Mouse (Mus musculus) thymus, adult 2 months (tissue): ENCODE data around the gene Spaca6. TPM values are rescaled to one million over a fixed set of nuclear protein-coding genes. Genes with fewer than 3 reads are reported as not detected.
A peak's percentile ranks its signal among the peaks of the same experiment; 100 is the strongest.

Experiments used
- DNase-seq: peaks from one replicate; pipeline ENCODE4 v3.0.0; 2021
- H3K27ac ChIP-seq: fragments of 200-500 bp; 2 replicates; pipeline ENCODE4 v1.5.1; 2012; ENCODE audit warnings: low read length, control low read depth; ENCODE audit not compliant: control insufficient read depth, insufficient read depth
- H3K27me3 ChIP-seq: fragments of 200-500 bp; 2 replicates; pipeline ENCODE4 v1.6.1; 2012; ENCODE audit warnings: mild to moderate bottlenecking, low read length, moderate library complexity, mixed read lengths; ENCODE audit not compliant: control insufficient read depth, insufficient read depth
- H3K36me3 ChIP-seq: fragments of 200-500 bp; 2 replicates; pipeline ENCODE4 v1.6.1; 2012; ENCODE audit warnings: mild to moderate bottlenecking, low read length, moderate library complexity; ENCODE audit not compliant: control insufficient read depth, insufficient read depth
- H3K4me1 ChIP-seq: fragments of 200-500 bp; replicated peaks from 2 replicates; pipeline ENCODE4 v1.6.1; 2012; ENCODE audit warnings: low read length; ENCODE audit not compliant: control insufficient read depth, insufficient read depth
- H3K4me3 ChIP-seq: fragments of 200-500 bp; 2 replicates; pipeline ENCODE4 v1.5.1; 2012; ENCODE audit warnings: mild to moderate bottlenecking, low read length, control low read depth, moderate library complexity; ENCODE audit not compliant: control insufficient read depth, insufficient read depth
- CTCF ChIP-seq: fragments of 200-500 bp; IDR thresholded peaks from 2 replicates; pipeline ENCODE4 v1.5.1; 2012; ENCODE audit warnings: mild to moderate bottlenecking, control low read depth, low read length, moderate library complexity, borderline replicate concordance; ENCODE audit not compliant: control insufficient read depth, poor library complexity, insufficient read depth; ENCODE audit errors: extremely low read depth
- POLR2A ChIP-seq: fragments of 200-500 bp; IDR thresholded peaks from 2 replicates; pipeline ENCODE4 v1.6.1; 2012; ENCODE audit warnings: mild to moderate bottlenecking, low read length, control low read depth, moderate library complexity; ENCODE audit not compliant: control insufficient read depth, poor library complexity, insufficient read depth; ENCODE audit errors: extremely low read depth
- WGBS: fragments of 180-500 bp; shearing (Covaris S2); methylation state at CpG from one replicate; pipeline ENCODE4 v1.1.7; 2018; 5-methylcytosine and 5-hydroxymethylcytosine counted together
- polyA plus RNA-seq: library from polyadenylated mRNA; depleted of rRNA; stranded (reverse); fragments of >200 nt; gene quantifications from 2 replicates; pipeline ENCODE4 v1.2.3, GENCODE M21; 2012

Spaca6 gene
- polyA plus RNA-seq, 1 experiment = 14.9 TPM

- no peaks in the 10 kb centered on the region for H3K36me3 ChIP-seq
- H3K4me3 ChIP-seq = peak overlapping the region; percentile 7
- TF ChIP-seq POLR2A (no peak), CTCF (no peak)
- no peak for DNase-seq
- H3K4me1 ChIP-seq = peaks cover 16% of the 10 kb centered on the region
- H3K27ac ChIP-seq = no peak overlapping the region
- WGBS = 3% methylated on average over 13 of the region's 13 CpGs
- no peaks in the 10 kb centered on the region; the same call in 1 of the 2 replicates for H3K27me3 ChIP-seq
Observed at GRCm38 (mm10) chr17:17827658-17828190, 766 bp downstream of the Spaca6 start.

GRCm38 (mm10) chr17:17828191-17828981, 1.4 kb downstream of the Spaca6 start:
- no peak overlapping the region for H3K27ac ChIP-seq
- no peak for TF ChIP-seq POLR2A
- no peak for TF ChIP-seq CTCF
- no peaks in the 10 kb centered on the region; the same call in 1 of the 2 replicates for H3K27me3 ChIP-seq
- 11% methylated on average over 13 of the region's 15 CpGs for WGBS
- no peak for DNase-seq
- no peaks in the 10 kb centered on the region for H3K36me3 ChIP-seq
- peak overlapping the region; percentile 16 for H3K4me3 ChIP-seq
- peaks cover 16% of the 10 kb centered on the region for H3K4me1 ChIP-seq

- TF ChIP-seq POLR2A = no peak
- no peak for TF ChIP-seq CTCF
- Histone ChIP-seq H3K4me1 (peaks cover 16% of the 10 kb centered on the region), H3K27ac (no peak overlapping the region), H3K36me3 (no peaks in the 10 kb centered on the region), H3K27me3 (no peaks in the 10 kb centered on the region; the same call in 1 of the 2 replicates), H3K4me3 (0 out of 2 replicates have a peak overlapping the region, but pooled peaks have one; percentile 16)
- DNase-seq = no peak
- 19% methylated on average over 6 of the region's 6 CpGs for WGBS
Observed at GRCm38 (mm10) chr17:17829052-17829785, 2.3 kb downstream of the Spaca6 start.

- WGBS = 94% methylated on average over 23 of the region's 23 CpGs
- H3K36me3 ChIP-seq = no peaks in the 10 kb centered on the region
- TF ChIP-seq POLR2A (no peak), CTCF (no peak)
- H3K27ac ChIP-seq = no peak overlapping the region
- H3K4me3 ChIP-seq = no peak overlapping the region
- H3K27me3 ChIP-seq = no peaks in the 10 kb centered on the region; the same call in 1 of the 2 replicates
- H3K4me1 ChIP-seq = peaks cover 16% of the 10 kb centered on the region
- DNase-seq = no peak
Observed at GRCm38 (mm10) chr17:17829816-17830535, 3.0 kb downstream of the Spaca6 start.

GRCm38 (mm10) chr17:17830731-17831130, 3.8 kb downstream of the Spaca6 start:
- no peak for DNase-seq
- 72% methylated on average over 7 of the region's 7 CpGs for whole genome bisulfite sequencing
- Histone ChIP-seq H3K27ac (no peak overlapping the region), H3K4me3 (no peak overlapping the region), H3K27me3 (no peaks in the 10 kb centered on the region; the same call in 1 of the 2 replicates), H3K36me3 (no peaks in the 10 kb centered on the region), H3K4me1 (peaks cover 16% of the 10 kb centered on the region)
- no peak for TF ChIP-seq POLR2A

GRCm38 (mm10) chr17:17834896-17835295, 7.9 kb downstream of the Spaca6 start:
- Histone ChIP-seq H3K27ac (no peak overlapping the region), H3K4me3 (no peak overlapping the region), H3K27me3 (no peaks in the 10 kb centered on the region), H3K4me1 (peaks cover 4% of the 10 kb centered on the region), H3K36me3 (no peaks in the 10 kb centered on the region)
- no peak for TF ChIP-seq CTCF
- no peak for TF ChIP-seq POLR2A
- no peak for DNase-seq
- 15% methylated on average over 1 of the region's 1 CpGs for WGBS
